Mouse (Mus musculus) heart, adult 2 months (tissue): ENCODE measurements around the gene Rdh16f2. TPM values are rescaled to one million over a fixed set of nuclear protein-coding genes. Genes with fewer than 3 reads are reported as not detected.
"Not testable (repeated sequence)": the region's sequence is repeated elsewhere in the genome, so short reads cannot be mapped to it uniquely, and the experiment has no call there.

Experiments
- DNase-seq, 2 experiments: peaks; one replicate each; pipeline ENCODE4 v3.0.0; 2021
- H3K27ac ChIP-seq: fragments of 200-600 bp; 2 replicates; pipeline ENCODE4 v1.8.1; 2022
- H3K27me3 ChIP-seq: fragments of 200-500 bp; 2 replicates; pipeline ENCODE4 v1.6.1; 2012; ENCODE audit warnings: mild to moderate bottlenecking, low read length, inconsistent platforms, mixed read lengths; ENCODE audit not compliant: control insufficient read depth, insufficient read depth
- H3K36me3 ChIP-seq: fragments of 200-500 bp; 2 replicates; pipeline ENCODE4 v1.6.1; 2012; ENCODE audit warnings: low read length, inconsistent platforms; ENCODE audit not compliant: control insufficient read depth, insufficient read depth
- H3K4me1 ChIP-seq: fragments of 200-500 bp; 2 replicates; pipeline ENCODE4 v1.6.1; 2011; ENCODE audit warnings: low read length; ENCODE audit not compliant: control insufficient read depth, insufficient read depth
- H3K4me3 ChIP-seq: fragments of 200-600 bp; 2 replicates; pipeline ENCODE4 v1.8.1; 2022
- H3K79me2 ChIP-seq: fragments of 200-500 bp; replicated peaks from 2 replicates; pipeline ENCODE4 v1.6.1; 2012; ENCODE audit warnings: mild to moderate bottlenecking, inconsistent platforms, low read length, moderate library complexity, mixed read lengths; ENCODE audit not compliant: control insufficient read depth, insufficient read depth
- H3K9ac ChIP-seq: fragments of 200-500 bp; 2 replicates; pipeline ENCODE4 v1.6.1; 2012; ENCODE audit warnings: low read depth, mild to moderate bottlenecking, control low read depth, inconsistent platforms, low read length, mixed read lengths
- CTCF ChIP-seq: fragments of 200-600 bp; IDR thresholded peaks from 2 replicates; pipeline ENCODE4 v1.8.1; 2022; ENCODE audit warnings: antibody characterized with exemption, mild to moderate bottlenecking, moderate library complexity
- EP300 ChIP-seq: fragments of 200-500 bp; IDR thresholded peaks from 2 replicates; pipeline ENCODE4 v1.6.1; 2011; ENCODE audit warnings: low read depth, low read length, control low read depth; ENCODE audit not compliant: insufficient read depth
- POLR2A ChIP-seq: fragments of 200-500 bp; IDR thresholded peaks from 2 replicates; pipeline ENCODE4 v1.6.1; 2011; ENCODE audit warnings: mild to moderate bottlenecking, low read depth, low read length, control low read depth; ENCODE audit not compliant: insufficient read depth
- WGBS: fragments of 180-500 bp; shearing (Covaris S2); methylation state at CpG from one replicate; pipeline ENCODE4 v1.1.7; 2018; 5-methylcytosine and 5-hydroxymethylcytosine counted together
- intact Hi-C: fragments of 180-260 bp; cut with DNase I; formaldehyde crosslinking; loops from one replicate; pipeline ENCODE4 v1.15.1; 2025
- polyA plus RNA-seq: library from polyadenylated mRNA; depleted of rRNA; stranded (reverse); fragments of >200 nt; gene quantifications from 2 replicates; pipeline ENCODE4 v1.2.3, GENCODE M21; 2012
- total RNA-seq, 2 experiments: library from RNA; stranded (reverse); gene quantifications; 2 replicates each; pipeline ENCODE4 v1.2.3; 2021

Gene Rdh16f2
- total and polyA plus RNA-seq, 3 experiments, result not detected

- Histone ChIP-seq H3K27me3 (no peaks in the 10 kb centered on the region), H3K4me1 (no peaks in the 10 kb centered on the region), H3K27ac (no peak overlapping the region), H3K79me2 (no peaks in the 10 kb centered on the region), H3K4me3 (no peak overlapping the region), H3K36me3 (no peaks in the 10 kb centered on the region), H3K9ac (no peak overlapping the region)
- 59% methylated on average over 1 of the region's 1 CpGs for WGBS
- no peak for DNase-seq
- TF ChIP-seq POLR2A (no peak), CTCF (no peak), EP300 (no peak)
- intact Hi-C loops, result no loop called here
Measured at GRCm38 (mm10) chr10:127886551-127886950, 20.3 kb downstream of the Rdh16f2 start.

GRCm38 (mm10) chr10:127886971-127887370, 20.7 kb downstream of the Rdh16f2 start:
- no peaks in the 10 kb centered on the region for H3K36me3 ChIP-seq
- 81% methylated on average over 4 of the region's 4 CpGs for WGBS
- H3K9ac ChIP-seq, result no peak overlapping the region
- intact Hi-C loops, result no loop called here
- DNase-seq, result no peak
- H3K4me3 ChIP-seq, result no peak overlapping the region
- H3K4me1 ChIP-seq, result no peaks in the 10 kb centered on the region
- no peak for TF ChIP-seq CTCF
- TF ChIP-seq EP300, result no peak
- TF ChIP-seq POLR2A, result no peak
- H3K27ac ChIP-seq, result no peak overlapping the region
- H3K79me2 ChIP-seq, result no peaks in the 10 kb centered on the region
- no peaks in the 10 kb centered on the region for H3K27me3 ChIP-seq

- no peaks in the 10 kb centered on the region for H3K36me3 ChIP-seq
Measured at GRCm38 (mm10) chr10:127888605-127889004, 22.3 kb downstream of the Rdh16f2 start, which contains the start of gene Rdh7. Gene Rdh7 (minus strand): TSS chr10:127888817.

GRCm38 (mm10) chr10:127891481-127891880, 25.2 kb downstream of the Rdh16f2 start:
- Histone ChIP-seq H3K9ac (no peak overlapping the region), H3K27ac (no peak overlapping the region), H3K79me2 (no peaks in the 10 kb centered on the region), H3K36me3 (no peaks in the 10 kb centered on the region), H3K4me3 (no peak overlapping the region), H3K27me3 (no peaks in the 10 kb centered on the region), H3K4me1 (no peaks in the 10 kb centered on the region)
- intact Hi-C loops, result no loop called here
- WGBS, result 71% methylated on average over 1 of the region's 1 CpGs
- DNase-seq, result no peak
- no peak for TF ChIP-seq CTCF
- no peak for TF ChIP-seq POLR2A
- TF ChIP-seq EP300, result no peak

More at GRCm38 (mm10) chr10:127888605-127889004, 22.3 kb downstream of the Rdh16f2 start, which contains the start of gene Rdh7:
- intact Hi-C loops, result no loop called here
- H3K4me1 ChIP-seq, result no peaks in the 10 kb centered on the region
- no peak within 1 kb of the TSS for H3K9ac ChIP-seq
- no peaks in the 10 kb centered on the region for H3K27me3 ChIP-seq
- TF ChIP-seq CTCF, result no peak
- no peak for TF ChIP-seq POLR2A
- no peak for TF ChIP-seq EP300
- no peak within 1 kb of the TSS for H3K27ac ChIP-seq
- H3K4me3 ChIP-seq, result no peak within 1 kb of the TSS
- no peaks in the 10 kb centered on the region for H3K79me2 ChIP-seq
- DNase-seq, result no peak

- intact Hi-C loops, H3K27ac ChIP-seq, H3K79me2 ChIP-seq, H3K4me1 ChIP-seq, H3K36me3 ChIP-seq, DNase-seq, H3K27me3 ChIP-seq, H3K9ac ChIP-seq, H3K4me3 ChIP-seq: not testable (repeated sequence)
- 51% methylated on average over 5 of the region's 5 CpGs for WGBS
Measured at GRCm38 (mm10) chr10:127893163-127894022, 27.1 kb downstream of the Rdh16f2 start.

- Histone ChIP-seq H3K27me3 (no peaks in the 10 kb centered on the region), H3K9ac (no peak overlapping the region), H3K27ac (no peak overlapping the region), H3K4me3 (no peak overlapping the region), H3K79me2 (no peaks in the 10 kb centered on the region), H3K4me1 (no peaks in the 10 kb centered on the region), H3K36me3 (no peaks in the 10 kb centered on the region)
- TF ChIP-seq POLR2A (no peak), CTCF (no peak), EP300 (no peak)
- WGBS, result 43% methylated on average over 5 of the region's 5 CpGs
- no peak for DNase-seq
- intact Hi-C loops, result no loop called here
Measured at GRCm38 (mm10) chr10:127896705-127897104, 30.4 kb downstream of the Rdh16f2 start.
